Mouse (Mus musculus): ENCODE data around the gene Ddx23. TPM values are rescaled to one million over a fixed set of nuclear protein-coding genes. Genes with fewer than 3 reads are reported as not detected.

Ddx23 gene
- total and polyA plus RNA-seq, 3 experiments: 194 to 252 (median 213) TPM

DNA sequence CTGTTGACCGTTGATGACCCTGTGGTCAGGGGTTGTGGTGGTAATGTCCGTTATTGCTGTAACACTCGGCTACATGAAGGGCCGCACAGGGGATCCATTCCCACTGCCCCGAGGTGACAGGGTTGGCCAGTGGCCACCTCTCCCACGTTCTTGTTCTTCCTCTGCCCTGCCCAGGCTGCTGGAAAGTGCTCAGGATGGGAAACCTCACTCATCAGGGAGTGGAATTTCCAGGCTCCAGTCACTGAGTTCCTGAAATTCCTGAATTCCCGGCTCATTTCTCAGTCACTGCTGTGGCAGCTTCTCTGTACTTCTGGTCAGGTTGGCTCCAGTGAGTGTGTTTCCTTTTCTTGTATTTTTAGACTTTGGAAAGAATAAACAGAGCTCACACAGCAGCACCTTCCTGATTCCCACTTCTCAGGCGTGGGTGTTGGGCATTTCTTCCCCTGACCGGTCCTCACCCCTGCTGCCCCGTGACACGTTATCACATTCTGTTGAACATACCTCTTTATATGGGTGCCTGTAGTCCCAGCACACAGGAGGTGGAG, 29.5 kb upstream of the Ddx23 start:
- H3K27ac ChIP-seq (ENCODE audit: control insufficient read depth, low read depth, low read length): no peak overlapping the region
- DNase-seq (ENCODE audit: low read depth, low spot score): no peak
- no peaks in the 10 kb centered on the region for H3K79me2 ChIP-seq (ENCODE audit: control insufficient read depth, insufficient read depth, low read length, poor library complexity)
- no peak for TF ChIP-seq ETS1 (IDR thresholded peaks at IDR 0.05; ENCODE audit: low read depth, low read length)
- no peak for TF ChIP-seq MEF2A (IDR thresholded peaks at IDR 0.05; ENCODE audit: extremely low read depth, insufficient replicate concordance, low read depth, low read length, poor library complexity, severe bottlenecking)
- TF ChIP-seq MAFK (IDR thresholded peaks at IDR 0.05; ENCODE audit: borderline replicate concordance, low read depth, low read length): no peak
- no peak for TF ChIP-seq RAD21 (IDR thresholded peaks at IDR 0.05; ENCODE audit: low read depth, low read length)
- TF ChIP-seq E2F4 (IDR thresholded peaks at IDR 0.05; ENCODE audit: borderline replicate concordance, low read depth, low read length): no peak
- no peak for TF ChIP-seq USF1 (IDR thresholded peaks at IDR 0.05; ENCODE audit: low read depth, low read length)
- H3K4me3 ChIP-seq (ENCODE audit: control insufficient read depth in 1 of 2, insufficient read depth in 1 of 2, low read depth in 2 of 2, low read length in 2 of 2): no peak overlapping the region
- no peaks in the 10 kb centered on the region for H3K4me1 ChIP-seq (ENCODE audit: control insufficient read depth in 1 of 2, insufficient read depth in 2 of 2, low read length in 2 of 2)
- H3K36me3 ChIP-seq (ENCODE audit: control insufficient read depth in 1 of 2, insufficient read depth in 2 of 2, low read length in 2 of 2): no peaks in the 10 kb centered on the region
- H3K9me3 ChIP-seq (replicated peaks; ENCODE audit: insufficient read depth, low read length): no peaks in the 10 kb centered on the region
- H3K9ac ChIP-seq (ENCODE audit: control insufficient read depth, low read depth, low read length, poor library complexity, severe bottlenecking): no peak overlapping the region
- H3K27me3 ChIP-seq (ENCODE audit: control insufficient read depth in 1 of 2, insufficient read depth in 2 of 2, low read length in 2 of 2): peaks cover 3 to 7% of the 10 kb centered on the region in 2 experiments; a peak in 3 of 4 replicates

DNA sequence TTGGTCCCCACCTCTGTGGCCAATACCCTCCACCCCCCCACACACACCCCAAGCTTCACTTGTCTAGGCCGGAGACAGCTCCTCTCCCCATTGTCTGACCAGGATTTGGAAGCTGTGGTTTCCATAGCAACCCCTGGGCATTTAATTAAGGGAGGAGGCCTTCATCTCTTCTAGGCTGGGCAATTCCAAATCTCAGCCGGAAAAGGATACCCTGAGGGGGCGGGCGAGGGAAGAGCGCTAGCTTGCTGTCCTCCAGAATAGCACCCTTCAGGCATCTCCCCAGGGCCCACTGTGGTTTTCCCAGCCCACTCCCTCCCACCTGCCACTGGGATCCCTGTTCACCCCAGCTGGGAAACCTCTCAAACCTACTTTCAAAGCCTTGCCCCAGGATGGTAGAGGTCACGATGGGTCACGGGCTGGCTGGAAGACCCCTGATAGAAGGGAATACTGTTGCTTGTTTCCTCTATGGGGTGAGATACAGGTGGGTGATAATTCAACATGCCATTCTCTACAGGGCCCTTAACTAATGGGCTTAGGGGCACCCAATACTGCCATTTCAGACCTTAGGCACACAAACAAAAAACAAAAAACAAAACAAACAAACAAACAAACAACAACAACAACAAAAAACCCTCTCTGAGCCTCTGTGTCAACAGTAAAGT, 28.9 kb upstream of the Ddx23 start:
- Histone ChIP-seq H3K4me3 (ENCODE audit: control insufficient read depth in 1 of 2, insufficient read depth in 1 of 2, low read depth in 2 of 2, low read length in 2 of 2) (no peak overlapping the region), H3K9ac (ENCODE audit: control insufficient read depth, low read depth, low read length, poor library complexity, severe bottlenecking) (no peak overlapping the region), H3K4me1 (ENCODE audit: control insufficient read depth in 1 of 2, insufficient read depth in 2 of 2, low read length in 2 of 2) (no peaks in the 10 kb centered on the region), H3K27ac (ENCODE audit: control insufficient read depth, low read depth, low read length) (no peak overlapping the region), H3K79me2 (ENCODE audit: control insufficient read depth, insufficient read depth, low read length, poor library complexity) (no peaks in the 10 kb centered on the region), H3K27me3 (ENCODE audit: control insufficient read depth in 1 of 2, insufficient read depth in 2 of 2, low read length in 2 of 2) (peaks cover 3 to 7% of the 10 kb centered on the region in 2 experiments; a peak in 3 of 4 replicates), H3K9me3 (replicated peaks; ENCODE audit: insufficient read depth, low read length) (no peaks in the 10 kb centered on the region), H3K36me3 (ENCODE audit: control insufficient read depth in 1 of 2, insufficient read depth in 2 of 2, low read length in 2 of 2) (no peaks in the 10 kb centered on the region)
- TF ChIP-seq SIN3A (IDR thresholded peaks at IDR 0.05; ENCODE audit: low read length): no peak
- no peak for DNase-seq (ENCODE audit: low read depth, low spot score)

DNA sequence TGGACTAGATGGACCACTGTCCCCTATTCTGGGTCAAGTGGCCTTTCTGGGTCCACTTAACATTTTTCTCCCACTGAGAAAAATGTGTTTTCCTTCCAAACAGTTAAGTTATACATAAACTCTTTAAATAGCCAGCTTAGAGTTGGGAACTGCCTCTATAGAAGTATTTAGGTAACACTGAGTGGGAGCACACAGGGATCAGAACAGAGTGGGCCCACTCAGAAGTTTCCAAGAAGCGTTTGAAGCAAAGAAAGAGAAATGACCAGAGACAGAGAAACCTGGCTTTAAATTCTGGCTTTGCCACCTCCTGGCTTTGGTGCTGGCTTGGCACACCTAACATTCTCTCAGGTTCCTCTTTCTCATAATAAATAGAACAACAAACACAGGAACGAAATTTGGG, 27.0 kb upstream of the Ddx23 start:
- no peak for DNase-seq (ENCODE audit: low read depth, low spot score)
- H3K27ac ChIP-seq (ENCODE audit: control insufficient read depth, low read depth, low read length): no peak overlapping the region
- H3K79me2 ChIP-seq (ENCODE audit: control insufficient read depth, insufficient read depth, low read length, poor library complexity): no peaks in the 10 kb centered on the region
- peaks cover 0 to 4% of the 10 kb centered on the region in 2 experiments; a peak in 2 of 4 replicates for H3K4me1 ChIP-seq (ENCODE audit: control insufficient read depth in 1 of 2, insufficient read depth in 2 of 2, low read length in 2 of 2)
- H3K4me3 ChIP-seq (ENCODE audit: control insufficient read depth in 1 of 2, insufficient read depth in 1 of 2, low read depth in 2 of 2, low read length in 2 of 2): no peak overlapping the region
- H3K9me3 ChIP-seq (replicated peaks; ENCODE audit: insufficient read depth, low read length): no peaks in the 10 kb centered on the region
- peaks cover 3 to 7% of the 10 kb centered on the region in 2 experiments; a peak in 3 of 4 replicates for H3K27me3 ChIP-seq (ENCODE audit: control insufficient read depth in 1 of 2, insufficient read depth in 2 of 2, low read length in 2 of 2)
- TF ChIP-seq ZMIZ1 (IDR thresholded peaks at IDR 0.05; ENCODE audit: low read depth, low read length) (no peak), ZC3H11A (IDR thresholded peaks at IDR 0.05; ENCODE audit: low read depth, low read length) (no peak), TBP (IDR thresholded peaks at IDR 0.05; ENCODE audit: low read depth, low read length) (no peak), MEF2A (IDR thresholded peaks at IDR 0.05; ENCODE audit: extremely low read depth, insufficient replicate concordance, low read depth, low read length, poor library complexity, severe bottlenecking) (no peak), KAT2A (conservative IDR thresholded peaks at IDR 0.05; ENCODE audit: low read depth, low read length) (no peak), MXI1 (IDR thresholded peaks at IDR 0.05; ENCODE audit: low read depth, low read length) (no peak), RAD21 (IDR thresholded peaks at IDR 0.05; ENCODE audit: low read depth, low read length) (no peak), ETS1 (IDR thresholded peaks at IDR 0.05; ENCODE audit: low read depth, low read length) (no peak), HCFC1 (IDR thresholded peaks at IDR 0.05; ENCODE audit: low read depth, low read length) (no peak), MYC (IDR thresholded peaks at IDR 0.05; ENCODE audit: low read depth, low read length) (no peak), CTCF (IDR thresholded peaks at IDR 0.05 in 2 of 3, conservative IDR thresholded peaks at IDR 0.05 in 1 of 3; ENCODE audit: control insufficient read depth in 1 of 3, insufficient read depth in 1 of 3, low read depth in 2 of 3, low read length in 3 of 3, poor library complexity in 1 of 3, severe bottlenecking in 1 of 3) (no peak), TCF12 (IDR thresholded peaks at IDR 0.05; ENCODE audit: low read depth, low read length) (no peak), SMC3 (IDR thresholded peaks at IDR 0.05; ENCODE audit: low read depth, low read length) (no peak), EP300 (IDR thresholded peaks at IDR 0.05; ENCODE audit: low read depth in 1 of 2, low read length in 2 of 2) (no peak), USF1 (IDR thresholded peaks at IDR 0.05; ENCODE audit: low read depth, low read length) (no peak), USF2 (IDR thresholded peaks at IDR 0.05; ENCODE audit: borderline replicate concordance in 1 of 2, insufficient read depth in 1 of 2, low read depth in 1 of 2, low read length in 2 of 2) (no peak)
- H3K36me3 ChIP-seq (ENCODE audit: control insufficient read depth in 1 of 2, insufficient read depth in 2 of 2, low read length in 2 of 2): no peaks in the 10 kb centered on the region
- H3K9ac ChIP-seq (ENCODE audit: control insufficient read depth, low read depth, low read length, poor library complexity, severe bottlenecking): no peak overlapping the region

Data from MEL (cell line).